17 mouse cellular contexts compared by ENCODE assay signal in genomic region chr2:95229386-95229785, GRCm38 (mm10).
"Had no signal": no experiment of that assay in that cellular context is flagged by ENCODE, and none has a peak within 500 bp of the region (broad histone marks: within the 10 kb centered on the region; RNA-seq: fewer than 3 reads in every experiment).

No protein-coding gene starts in this region.

- H3K27me3 ChIP-seq: neural tube, embryonic 12.5 days; stomach, embryonic 15.5 days had no signal

- H3K9ac ChIP-seq: limb, embryonic 13.5 days; liver, embryonic 14.5 days; neural tube, embryonic 12.5 days; stomach, embryonic 15.5 days had no signal

- H3K36me3 ChIP-seq: limb, embryonic 13.5 days; midbrain, embryonic 10.5 days; neural tube, embryonic 12.5 days; stomach, embryonic 15.5 days had no signal

- H3K9me3 ChIP-seq: limb, embryonic 13.5 days; midbrain, embryonic 10.5 days; neural tube, embryonic 12.5 days; stomach, embryonic 15.5 days had no signal

- H3K27ac ChIP-seq: limb, embryonic 13.5 days; liver, embryonic 14.5 days; midbrain, embryonic 10.5 days; neural tube, embryonic 12.5 days; stomach, embryonic 15.5 days had no signal

- ATAC-seq: lung, postnatal 0 days had no signal

- H3K4me2 ChIP-seq: limb, embryonic 13.5 days; neural tube, embryonic 12.5 days; stomach, embryonic 15.5 days had no signal

- DNase-seq: kidney, postnatal 10 days; layer of hippocampus, adult 9-11 months; layer of hippocampus, postnatal 36 days; lung, adult 2 months; lung, postnatal 4 days; midbrain, embryonic 14.5 days; retina, postnatal 1 day; right cerebral cortex, postnatal 4 days; spleen, adult 18-20 months; thymus, adult 2 months; thymus, postnatal 25 days had no signal

- H3K4me3 ChIP-seq: limb, embryonic 13.5 days; midbrain, embryonic 10.5 days; neural tube, embryonic 12.5 days; stomach, embryonic 15.5 days had no signal

- H3K4me1 ChIP-seq: stomach, embryonic 15.5 days had no signal
